Comparison of ENCODE assay signal across 20 mouse cellular contexts in genomic region chr6:22340779-22341178, GRCm38 (mm10). TPM values are rescaled to one million over a fixed set of nuclear protein-coding genes. Genes with fewer than 3 reads are reported as not detected.
"Had no signal": no experiment of that assay in that cellular context is flagged by ENCODE, and none has a peak within 500 bp of the region (broad histone marks: within the 10 kb centered on the region; RNA-seq: fewer than 3 reads in every experiment).

No protein-coding gene starts in this region.

- DNase-seq: kidney, adult 8-10 months; kidney, postnatal 10 days; layer of hippocampus, postnatal 36 days; liver, embryonic 13.5 days; lung, embryonic 14.5 days; retina, postnatal 1 day; thymus, adult 2 months; thymus, postnatal 14 days; thymus, postnatal 4 days had no signal

- H3K9ac ChIP-seq: kidney, embryonic 15.5 days; liver, embryonic 13.5 days; lung, embryonic 14.5 days; midbrain, embryonic 12.5 days; midbrain, embryonic 15.5 days; neural tube, embryonic 13.5 days had no signal

- H3K4me1 ChIP-seq: midbrain, embryonic 12.5 days; midbrain, embryonic 15.5 days; neural tube, embryonic 13.5 days had no signal

- H3K36me3 ChIP-seq: midbrain, embryonic 15.5 days had no signal

- H3K27me3 ChIP-seq: kidney, embryonic 15.5 days; liver, embryonic 13.5 days; midbrain, embryonic 12.5 days; midbrain, embryonic 15.5 days; neural tube, embryonic 13.5 days had no signal

- H3K27ac ChIP-seq: kidney, embryonic 15.5 days; left cerebral cortex, adult 2 months; liver, embryonic 13.5 days; macrophage; midbrain, embryonic 12.5 days; midbrain, embryonic 15.5 days; neural tube, embryonic 13.5 days; stomach, postnatal 0 days had no signal

- ATAC-seq: lung, postnatal 0 days; midbrain, embryonic 15.5 days had no signal

- H3K9me3 ChIP-seq: kidney, embryonic 15.5 days; liver, embryonic 13.5 days; midbrain, embryonic 12.5 days; midbrain, embryonic 15.5 days; neural tube, embryonic 13.5 days had no signal

- H3K4me3 ChIP-seq: kidney, embryonic 15.5 days; left cerebral cortex, adult 2 months; liver, embryonic 13.5 days; midbrain, embryonic 12.5 days; midbrain, embryonic 15.5 days; neural tube, embryonic 13.5 days had no signal

- H3K4me2 ChIP-seq: kidney, embryonic 15.5 days; liver, embryonic 13.5 days; lung, embryonic 14.5 days; midbrain, embryonic 12.5 days; midbrain, embryonic 15.5 days; neural tube, embryonic 13.5 days had no signal

RNA-seq across cellular contexts. Expression of gene Wnt16, which starts 52.8 kb away (rescaled TPM):
- total RNA-seq: megakaryocyte, adult 5-6 weeks; neutrophil, adult 5-6 weeks had no signal
- polyA plus RNA-seq: liver, embryonic 13.5 days; liver, embryonic 16.5 days; lung, embryonic 14.5 days; macrophage had no signal
